Mouse (Mus musculus) monocyte, adult 2 months (primary cell): ENCODE results near the gene Klre1.

Experiments
- DNase-seq, 2 experiments: peaks; one replicate each; pipeline ENCODE4 v3.0.0; 2022; ENCODE audit warnings: low spot score in 2 of 2, low read depth in 1 of 2

The Klre1 gene

GRCm38 (mm10) chr6:129577605-129578004, at the start of gene Klre1:
TSS of gene Klre1 (plus strand) at chr6:129577905.
- DNase-seq: no peak

- no peak for DNase-seq
These were observed 48.1 kb upstream of the Klre1 start for GRCm38 (mm10) chr6:129529605-129530004.

- DNase-seq: no peak
These were observed 47.4 kb upstream of the Klre1 start for GRCm38 (mm10) chr6:129530261-129530660.

- peak in 1 of 2 experiments; percentile 41 for DNase-seq
These were observed 45.2 kb upstream of the Klre1 start for GRCm38 (mm10) chr6:129532556-129532941.

- peak in 1 of 2 experiments; percentile 75 for DNase-seq
These were observed 44.5 kb upstream of the Klre1 start, which contains the start of gene Gabarapl1 for GRCm38 (mm10) chr6:129532942-129533860. TSS of gene Gabarapl1 (plus strand) at chr6:129533160.

GRCm38 (mm10) chr6:129534057-129534456, 43.6 kb upstream of the Klre1 start:
- DNase-seq: no peak

- DNase-seq: no peak
These were observed 43.0 kb upstream of the Klre1 start for GRCm38 (mm10) chr6:129534627-129535190.

- no peak for DNase-seq
These were observed 42.0 kb upstream of the Klre1 start for GRCm38 (mm10) chr6:129535723-129536122.

- no peak for DNase-seq
These were observed 39.1 kb upstream of the Klre1 start for GRCm38 (mm10) chr6:129538555-129538954.

GRCm38 (mm10) chr6:129541931-129542330, 35.8 kb upstream of the Klre1 start:
- DNase-seq: no peak

- DNase-seq: no peak
These were observed 35.2 kb upstream of the Klre1 start for GRCm38 (mm10) chr6:129542540-129542939.

- no peak for DNase-seq
These were observed 33.7 kb upstream of the Klre1 start for GRCm38 (mm10) chr6:129543709-129544606.

- no peak for DNase-seq
These were observed 30.4 kb upstream of the Klre1 start for GRCm38 (mm10) chr6:129547277-129547676.

GRCm38 (mm10) chr6:129548009-129548408, 29.7 kb upstream of the Klre1 start:
- DNase-seq: no peak

GRCm38 (mm10) chr6:129557298-129558023, 20.2 kb upstream of the Klre1 start:
- no peak for DNase-seq

- peak in 1 of 2 experiments; percentile 34 for DNase-seq
These were observed 18.6 kb upstream of the Klre1 start for GRCm38 (mm10) chr6:129558946-129559640.

GRCm38 (mm10) chr6:129559641-129560027, 18.1 kb upstream of the Klre1 start:
- DNase-seq: no peak

- no peak for DNase-seq
These were observed 12.4 kb upstream of the Klre1 start for GRCm38 (mm10) chr6:129565257-129565656.

GRCm38 (mm10) chr6:129575315-129575714, 2.4 kb upstream of the Klre1 start:
- DNase-seq: no peak

GRCm38 (mm10) chr6:129581274-129581673, 3.6 kb downstream of the Klre1 start:
- DNase-seq: no peak
